Mouse (Mus musculus) ovary, adult 18-20 months (tissue): ENCODE measurements around the gene Cyb5r2.

ENCODE experiments used
- DNase-seq: peaks from one replicate; pipeline ENCODE4 v3.0.0; 2022; ENCODE audit warnings: low spot score, mixed read lengths

The Cyb5r2 gene

DNA sequence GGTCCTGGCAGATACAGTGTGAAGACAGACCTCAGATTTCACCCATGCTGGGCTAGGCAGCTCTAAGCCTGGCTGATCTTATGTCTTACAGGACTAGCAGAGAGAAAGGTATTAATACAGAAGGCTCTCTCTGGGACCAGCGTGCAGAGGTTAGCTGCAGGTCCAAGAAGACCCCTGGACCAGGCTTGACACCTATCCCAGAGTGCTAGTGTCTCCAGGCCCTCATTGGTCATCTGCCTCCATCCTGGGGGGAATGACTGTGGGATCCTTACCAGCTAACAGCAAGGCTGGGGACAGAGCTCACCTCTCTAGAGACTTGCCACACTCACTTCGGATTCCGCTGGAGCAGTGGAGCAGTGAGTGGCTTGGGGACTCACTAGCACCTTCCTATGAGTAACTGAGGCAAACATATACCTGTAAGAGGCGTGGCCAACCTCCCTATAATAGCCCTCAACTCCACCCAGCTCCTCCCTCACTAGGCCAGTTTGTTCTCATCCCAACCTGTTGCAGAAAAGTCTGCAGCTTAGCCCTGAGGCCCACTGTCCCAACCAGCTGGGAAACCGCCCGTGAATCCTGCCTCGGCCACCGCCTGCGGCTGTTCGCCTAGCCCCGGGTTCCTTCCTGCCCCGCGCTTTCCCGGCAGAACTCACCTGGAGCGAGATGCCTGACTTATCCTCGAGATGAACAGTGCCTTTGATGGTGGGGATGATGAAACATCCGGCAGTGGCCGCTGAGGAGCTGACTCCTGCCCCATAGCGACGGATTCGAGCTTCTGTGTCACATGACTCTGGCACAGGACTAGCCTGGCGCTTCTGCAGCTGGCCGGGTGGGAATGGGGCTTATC is at the start of gene Cyb5r2:
Gene Cyb5r2, minus strand, starts transcription at position 725 of the 844 bp plus-strand sequence.
- no peak for DNase-seq

DNA sequence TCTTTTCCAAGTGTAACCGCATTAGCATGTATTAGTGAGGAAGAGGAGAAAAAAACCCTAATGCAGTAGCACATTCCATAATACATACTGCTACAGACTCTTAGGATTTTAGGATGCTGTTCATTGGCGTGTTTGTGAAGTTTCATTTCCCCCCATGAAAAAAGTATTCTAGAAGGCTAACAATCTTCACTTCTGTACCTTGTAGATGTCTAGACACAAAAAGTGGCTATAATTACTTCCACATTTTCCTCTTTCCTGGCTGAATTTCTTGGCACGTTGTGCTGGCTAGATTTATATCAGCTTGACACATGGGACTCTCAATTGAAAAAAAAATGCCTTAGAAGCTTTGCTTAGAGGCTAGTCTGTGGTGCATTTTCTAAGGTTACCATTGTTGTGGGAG is 44.3 kb upstream of the Cyb5r2 start:
- no peak for DNase-seq

DNA sequence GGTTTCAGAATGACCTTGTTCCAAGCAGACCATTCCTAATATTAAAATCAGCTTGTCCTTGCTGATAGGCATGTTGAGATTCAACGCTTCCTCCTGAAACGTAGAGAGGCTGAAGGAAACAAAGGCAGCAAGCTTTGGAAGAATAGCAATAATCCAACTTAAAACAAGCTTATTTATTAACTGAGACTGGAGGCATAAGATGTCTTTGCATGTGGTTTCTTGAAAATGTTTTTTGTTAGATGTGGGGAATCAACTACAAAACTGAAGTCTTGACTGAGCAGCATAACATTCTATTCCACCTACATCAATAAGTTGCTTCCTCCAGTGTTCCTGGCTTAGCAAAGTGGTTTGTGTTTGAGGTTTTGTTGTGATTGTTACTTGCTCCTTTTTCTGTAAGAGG is 43.3 kb upstream of the Cyb5r2 start, which contains the start of gene Ovch2:
Gene Ovch2, minus strand, starts transcription at position 101 of the 400 bp plus-strand sequence.
- DNase-seq: no peak

GRCm38 (mm10) chr7:107796500-107796899 is 38.7 kb upstream of the Cyb5r2 start:
- DNase-seq: no peak

DNA sequence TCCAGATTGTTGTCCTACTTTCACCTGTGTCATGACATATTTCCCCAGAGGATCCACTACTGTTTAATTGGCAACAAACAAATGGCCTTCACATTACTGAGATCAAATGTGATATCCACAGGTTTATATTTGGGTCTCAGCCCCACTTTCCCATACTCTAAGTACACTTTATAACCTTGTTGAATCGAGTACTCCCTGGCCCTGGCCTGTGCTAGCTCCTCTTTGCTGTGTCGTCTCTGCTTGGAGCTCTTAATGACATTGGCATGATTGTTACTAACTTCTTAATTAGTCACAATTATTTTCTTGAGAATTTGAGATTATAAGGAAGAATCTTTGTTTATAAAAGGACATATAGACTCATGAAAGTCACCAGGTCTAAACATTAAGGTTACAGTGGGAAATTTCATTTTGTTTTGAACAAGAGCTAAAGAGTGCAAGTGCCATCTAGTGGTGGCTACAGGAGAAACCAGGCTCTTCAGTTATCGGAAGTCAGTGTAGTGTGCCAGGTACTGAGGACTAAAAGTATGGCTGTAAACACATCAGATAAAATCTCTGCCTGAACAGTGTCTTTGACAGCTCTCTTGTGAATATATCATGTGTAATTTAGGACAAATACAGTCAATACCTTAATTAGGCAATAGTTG is 30.3 kb upstream of the Cyb5r2 start:
- DNase-seq: no peak

- no peak for DNase-seq
Measured at GRCm38 (mm10) chr7:107779611-107780010, 21.8 kb upstream of the Cyb5r2 start.

DNA sequence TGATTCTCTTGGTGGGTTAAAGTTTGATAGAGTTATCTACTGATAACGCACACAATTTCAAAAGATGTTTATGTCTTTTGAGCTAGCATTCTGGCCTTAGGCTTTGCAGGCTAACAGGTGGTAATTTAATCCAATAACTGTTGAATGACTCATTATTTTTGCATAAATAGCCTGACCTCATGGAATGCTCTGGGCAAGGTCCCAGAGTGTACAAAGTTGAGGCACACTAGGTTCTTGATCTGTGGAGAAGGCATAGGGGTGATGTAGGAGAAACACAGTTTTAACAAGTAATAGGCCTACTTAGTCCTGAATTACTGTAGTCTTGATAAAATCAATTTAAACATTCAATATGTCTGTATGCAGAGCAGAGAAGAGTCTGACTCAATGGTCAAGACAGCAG is 20.4 kb upstream of the Cyb5r2 start:
- no peak for DNase-seq

DNA sequence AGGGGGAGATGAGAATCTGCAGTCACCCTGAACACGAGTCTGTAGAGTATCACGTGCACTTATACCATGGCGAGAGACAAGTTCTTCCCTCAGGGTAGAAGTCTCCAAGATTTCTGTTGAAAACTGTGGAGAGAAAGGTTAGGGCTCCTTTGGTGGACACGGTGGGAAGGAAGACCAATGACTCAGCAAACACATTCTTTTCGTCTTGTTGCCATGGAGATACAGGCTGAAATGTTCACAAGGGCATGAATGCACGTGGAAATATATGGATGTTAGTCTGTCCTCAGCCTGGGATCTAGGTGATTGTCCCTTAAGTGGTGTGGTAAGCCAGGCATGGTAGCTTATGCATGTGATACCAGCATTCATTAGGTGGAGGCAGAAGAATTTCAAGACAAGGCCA is 13.0 kb upstream of the Cyb5r2 start:
- DNase-seq: no peak

DNA sequence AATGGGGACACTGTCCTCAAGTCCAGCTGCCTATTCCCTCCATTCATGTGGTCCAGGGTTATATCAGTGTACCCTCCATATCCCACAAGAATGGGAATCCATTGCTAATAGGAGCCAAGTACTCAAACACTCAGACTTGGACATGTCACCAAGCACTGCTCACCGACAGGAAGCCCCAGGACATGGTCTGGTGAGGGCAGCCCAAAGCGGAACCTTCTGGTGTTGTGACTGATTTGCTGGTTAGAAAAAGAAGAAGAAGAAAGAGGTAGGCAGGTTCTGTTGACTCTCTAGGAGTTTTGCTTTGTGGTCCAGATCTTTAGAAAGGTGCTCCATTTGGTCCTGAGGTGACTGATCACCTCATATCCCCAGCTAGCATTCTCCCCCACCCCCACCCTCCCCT is 1.1 kb downstream of the Cyb5r2 start:
- no peak for DNase-seq

- DNase-seq: no peak
Measured at GRCm38 (mm10) chr7:107755905-107756304, 1.9 kb downstream of the Cyb5r2 start.

DNA sequence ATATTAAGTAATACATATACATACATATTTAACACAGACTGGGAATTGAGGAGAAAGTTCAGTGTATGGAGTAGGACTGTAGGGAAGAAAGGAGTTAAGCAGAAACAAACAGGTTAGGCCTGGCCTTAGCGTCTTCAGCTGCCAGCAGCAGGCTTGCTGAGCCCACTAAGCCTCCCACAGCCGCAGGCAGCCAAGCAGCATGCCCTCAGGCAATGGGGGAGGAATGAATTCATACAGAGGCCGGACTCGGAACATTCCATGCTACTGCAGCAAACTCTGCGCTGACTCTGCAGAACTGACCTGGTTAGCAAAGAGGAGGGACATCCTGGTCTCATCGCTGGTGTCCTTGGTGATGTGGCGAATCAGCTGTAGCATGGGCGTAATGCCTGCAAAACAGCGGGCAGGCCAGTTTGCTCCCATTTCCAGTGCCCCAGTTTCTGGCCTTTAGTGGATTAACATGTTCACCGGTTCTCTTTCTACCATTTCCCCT is 5.8 kb downstream of the Cyb5r2 start:
- DNase-seq: no peak

GRCm38 (mm10) chr7:107749721-107750120 is 8.1 kb downstream of the Cyb5r2 start:
- DNase-seq: no peak

DNA sequence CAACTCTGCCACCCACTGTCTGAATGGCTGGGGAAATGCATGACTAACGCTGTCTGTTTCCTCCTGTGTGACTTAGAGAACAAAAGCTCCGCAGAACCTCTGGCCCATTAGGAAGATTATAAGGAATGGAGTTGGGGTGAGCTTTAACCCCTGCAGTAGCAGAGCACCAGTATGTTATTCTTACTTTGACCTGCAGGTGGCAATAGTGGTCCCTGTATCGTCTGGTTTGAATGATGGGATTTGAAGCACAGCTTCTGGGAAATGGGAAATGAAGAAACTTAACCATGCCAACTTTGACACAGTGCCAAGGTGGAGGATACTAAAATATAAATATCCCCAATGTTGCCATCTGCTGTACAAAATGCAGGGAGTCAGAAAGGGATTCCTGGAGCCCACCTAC is 8.6 kb downstream of the Cyb5r2 start:
- DNase-seq: no peak

- DNase-seq: no peak
Measured at GRCm38 (mm10) chr7:107747954-107748353, 9.9 kb downstream of the Cyb5r2 start.

- DNase-seq: no peak
Measured at GRCm38 (mm10) chr7:107747476-107747875, 10.4 kb downstream of the Cyb5r2 start.

DNA sequence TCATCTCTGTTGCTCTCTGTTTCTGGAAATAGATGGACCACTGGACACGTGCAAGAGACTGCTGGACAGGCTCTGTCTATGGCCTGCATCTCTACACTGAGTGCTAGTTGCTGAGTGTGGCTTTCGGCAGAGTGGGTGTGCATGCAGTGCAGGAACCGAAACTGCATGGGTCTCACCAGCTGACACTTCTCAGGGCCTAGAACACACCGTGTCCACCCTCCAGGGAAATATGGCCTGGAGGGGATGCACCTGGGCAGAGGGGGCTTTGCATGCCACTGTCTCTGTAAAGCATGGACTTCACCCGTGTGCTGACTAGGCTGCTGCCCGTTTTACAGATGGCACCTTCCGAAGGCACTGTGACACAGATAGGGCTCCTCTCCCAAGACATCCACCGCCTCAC is 11.8 kb downstream of the Cyb5r2 start:
- no peak for DNase-seq

- no peak for DNase-seq
Measured at GRCm38 (mm10) chr7:107745111-107745510, 12.7 kb downstream of the Cyb5r2 start.

DNA sequence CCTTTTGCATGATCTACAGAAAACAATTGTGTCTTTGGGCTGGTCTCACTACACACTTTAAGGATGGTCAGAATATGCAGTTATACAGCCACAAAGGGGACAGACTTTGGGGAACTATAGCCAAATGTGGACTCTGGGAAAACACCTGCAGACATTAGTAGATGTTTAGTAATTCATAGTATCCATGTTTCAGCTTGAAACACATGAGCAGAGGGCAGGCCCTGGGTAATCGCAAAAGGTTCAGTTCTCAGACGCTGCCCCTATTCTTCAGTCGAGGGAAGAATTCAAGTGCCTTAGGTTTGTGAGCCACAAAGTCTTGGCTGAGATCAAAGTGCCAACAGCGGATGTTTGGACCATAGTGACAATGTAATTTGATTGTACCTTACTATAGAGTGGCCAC is 13.4 kb downstream of the Cyb5r2 start:
- DNase-seq: no peak

- DNase-seq: no peak
Measured at GRCm38 (mm10) chr7:107742963-107743465, 14.8 kb downstream of the Cyb5r2 start.

DNA sequence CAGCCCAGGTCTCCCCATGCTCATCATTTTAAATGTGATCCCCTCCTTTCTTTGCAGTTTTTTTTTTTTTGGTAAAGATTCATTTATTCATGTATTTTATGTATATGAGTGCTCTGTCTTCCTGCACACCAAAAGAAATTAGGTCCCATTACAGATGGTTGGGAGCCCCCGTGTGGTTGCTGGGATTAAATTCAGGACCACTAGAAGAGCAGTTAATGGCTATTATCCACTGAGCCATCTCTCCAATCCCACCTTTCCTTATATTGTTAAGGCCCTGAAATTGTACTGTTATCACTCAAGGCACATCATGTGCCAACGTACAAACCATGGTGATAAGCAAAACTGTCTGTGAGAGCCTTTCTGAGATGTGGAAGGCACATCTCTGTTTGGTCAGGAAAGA is 19.1 kb downstream of the Cyb5r2 start:
- no peak for DNase-seq

GRCm38 (mm10) chr7:107733162-107733561 is 24.7 kb downstream of the Cyb5r2 start:
- DNase-seq: no peak

DNA sequence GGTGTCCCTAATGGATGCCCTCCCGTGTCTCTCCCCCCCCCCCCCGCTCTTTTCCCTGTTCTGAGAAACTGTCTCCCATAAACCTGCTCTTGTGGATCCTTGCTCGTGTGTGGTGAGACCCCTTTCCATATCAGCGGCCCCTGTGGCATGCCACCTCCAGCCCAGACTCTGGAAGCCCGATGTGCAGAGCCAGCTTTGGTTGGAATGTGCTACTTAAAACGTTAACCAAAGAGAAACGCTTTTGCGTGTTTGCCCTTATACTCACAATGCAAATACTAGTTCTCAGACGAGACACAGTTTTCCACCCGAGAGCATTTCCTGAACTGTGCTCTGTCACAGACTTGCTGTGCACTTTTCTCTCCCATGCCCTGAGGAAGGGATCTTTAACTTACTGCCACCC is 27.2 kb downstream of the Cyb5r2 start:
- no peak for DNase-seq

DNA sequence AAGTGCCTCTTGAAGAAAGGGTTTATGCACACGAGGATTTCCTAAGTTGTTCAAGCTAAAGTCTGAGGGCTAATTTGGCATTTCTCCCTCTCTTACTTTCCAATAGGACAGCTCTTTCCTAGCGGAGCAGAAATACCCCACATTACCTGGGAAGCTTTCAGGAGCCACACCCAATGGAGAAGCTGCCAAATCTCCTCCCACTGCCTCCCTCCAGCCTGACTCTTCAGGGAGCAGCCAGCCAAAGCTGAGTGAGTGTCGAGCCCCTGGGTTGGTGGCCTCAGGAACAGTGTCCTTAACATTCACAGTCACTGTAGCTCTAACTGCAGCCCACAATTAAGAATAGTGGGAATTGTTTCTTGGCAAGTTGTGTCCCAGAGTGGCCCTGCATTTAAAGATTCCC is 30.3 kb downstream of the Cyb5r2 start:
- no peak for DNase-seq
